Mouse (Mus musculus) G1E (cell line): ENCODE measurements around the gene Map3k5. TPM values are rescaled to one million over a fixed set of nuclear protein-coding genes. Genes with fewer than 3 reads are reported as not detected.

ENCODE experiments used
- ATAC-seq: 2 replicates; pipeline ENCODE4 v1.8.0; 2016; ENCODE audit warnings: mild to moderate bottlenecking; ENCODE audit not compliant: insufficient number of reproducible peaks, poor library complexity, low FRiP score, severe bottlenecking; ENCODE audit errors: extremely low read depth
- DNase-seq: peaks from one replicate; pipeline ENCODE4 v3.0.0; 2012; ENCODE audit warnings: low spot score
- H3K27me3 ChIP-seq: 2 replicates; pipeline ENCODE4 v1.6.1; 2012; ENCODE audit warnings: mild to moderate bottlenecking, low read length, inconsistent platforms; ENCODE audit not compliant: insufficient read depth
- H3K36me3 ChIP-seq: replicated peaks from 2 replicates; pipeline ENCODE3; 2012; ENCODE audit warnings: mild to moderate bottlenecking, inconsistent platforms
- H3K4me1 ChIP-seq: 2 replicates; pipeline ENCODE4 v1.6.1; 2012; ENCODE audit warnings: low read depth, low read length, inconsistent platforms, mixed read lengths; ENCODE audit not compliant: insufficient read depth
- H3K4me3 ChIP-seq: 2 replicates; pipeline ENCODE4 v1.5.1; 2012; ENCODE audit warnings: low read depth, mild to moderate bottlenecking, inconsistent platforms, low read length, moderate library complexity, mixed read lengths
- H3K9me3 ChIP-seq: replicated peaks from 2 replicates; pipeline ENCODE4 v1.6.1; 2012; ENCODE audit warnings: inconsistent platforms
- CTCF ChIP-seq: IDR thresholded peaks from 2 replicates; pipeline ENCODE4 v1.5.1; 2012; ENCODE audit warnings: low read depth, low read length, inconsistent platforms, mixed read lengths
- GATA1 ChIP-seq: IDR thresholded peaks from 2 replicates; pipeline ENCODE4 v1.6.1; 2012; ENCODE audit warnings: borderline replicate concordance, low read length, inconsistent platforms, mixed read lengths
- GATA2 ChIP-seq: IDR thresholded peaks from 2 replicates; pipeline ENCODE4 v1.6.1; 2012; ENCODE audit warnings: low read depth, low read length, inconsistent platforms, borderline replicate concordance
- POLR2AphosphoS5 ChIP-seq: IDR thresholded peaks from 2 replicates; pipeline ENCODE4 v1.6.1; 2012; ENCODE audit warnings: low read depth, low read length, inconsistent platforms; ENCODE audit not compliant: insufficient replicate concordance
- TAL1 ChIP-seq: conservative IDR thresholded peaks from 2 replicates; pipeline ENCODE4 v1.6.1; 2012; ENCODE audit warnings: low read depth, low read length, inconsistent platforms, mixed read lengths
- polyA plus RNA-seq: library from polyadenylated mRNA; stranded (reverse); fragments of >175 nt; gene quantifications from 2 replicates; pipeline ENCODE4 v1.2.3, GENCODE M21; 2012
- total RNA-seq, 2 experiments: library from RNA; stranded (forward) in 1 of 2; stranded (reverse) in 1 of 2; fragments of 200-1000 nt in 1 of 2; fragments of >200 nt in 1 of 2; fragmentation: Nextera tagmentation in 1 of 2; gene quantifications; 2 replicates each; pipeline ENCODE4 v1.2.3; 2014 to 2017

Gene Map3k5
- total and polyA plus RNA-seq, 3 experiments, result 0.18 to 1.4 (median 1.3) TPM

- TF ChIP-seq CTCF, result 0 out of 2 replicates have a peak, but pooled peaks have one; percentile 5
- TF ChIP-seq GATA2, result no peak
- no peak for TF ChIP-seq GATA1
- peaks cover 3% of the 10 kb centered on the region; the same call in 1 of the 2 replicates for H3K4me1 ChIP-seq
- DNase-seq (no peak), ATAC-seq (no peak)
- no peaks in the 10 kb centered on the region for H3K36me3 ChIP-seq
- no peaks in the 10 kb centered on the region for H3K9me3 ChIP-seq
- peaks cover 19% of the 10 kb centered on the region for H3K27me3 ChIP-seq
- H3K4me3 ChIP-seq, result no peak overlapping the region
Observed at GRCm38 (mm10) chr10:20073236-20073893, 139.1 kb downstream of the Map3k5 start.

DNA sequence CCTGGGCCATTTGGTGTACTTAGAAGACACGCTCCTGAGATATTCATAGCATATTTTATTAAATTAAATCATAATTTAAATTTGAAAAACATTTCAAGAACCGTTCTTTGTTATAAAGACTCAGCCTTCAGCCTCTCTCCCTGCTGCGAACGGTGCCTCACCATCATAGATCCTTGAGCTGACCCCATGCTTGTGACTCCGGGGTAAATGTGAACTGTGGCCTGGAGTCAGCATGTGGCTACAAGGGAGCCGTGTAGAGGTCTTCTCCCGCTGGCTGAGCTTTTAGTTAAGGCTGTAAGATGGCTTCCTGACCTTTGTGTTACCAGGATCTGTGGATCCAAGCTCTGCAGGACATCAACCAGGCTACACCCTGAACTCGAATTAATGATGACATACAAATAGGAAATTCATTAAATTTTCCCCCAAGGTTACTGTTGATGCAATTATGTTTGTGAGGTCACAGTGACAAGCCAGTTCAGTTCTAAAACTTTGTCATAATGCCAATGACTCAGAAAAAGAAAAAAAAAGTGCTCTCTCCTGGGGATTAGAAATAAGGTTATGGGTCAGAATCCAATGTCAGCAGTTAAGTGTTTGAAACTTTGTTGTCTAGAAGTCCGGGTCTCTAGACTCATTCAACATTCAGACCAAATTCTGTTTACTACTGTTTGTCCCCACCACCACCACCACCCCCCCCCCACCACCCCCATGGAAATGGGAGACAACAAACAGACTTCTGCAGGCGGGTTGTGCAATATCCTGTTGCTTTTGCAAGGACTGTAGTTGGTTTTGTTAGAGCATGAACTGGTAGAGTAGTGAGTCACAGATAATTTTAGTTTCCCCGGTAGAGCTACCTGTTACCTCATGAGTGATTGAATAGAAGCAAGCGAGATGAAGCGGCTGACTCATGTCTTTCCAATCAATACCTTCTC is 142.5 kb downstream of the Map3k5 start:
- peaks cover 17% of the 10 kb centered on the region for H3K27me3 ChIP-seq
- no peaks in the 10 kb centered on the region for H3K36me3 ChIP-seq
- DNase-seq, result no peak
- H3K9me3 ChIP-seq, result no peaks in the 10 kb centered on the region
- H3K4me1 ChIP-seq, result peaks cover 3% of the 10 kb centered on the region; the same call in 1 of the 2 replicates
- no peak for ATAC-seq
- no peak for TF ChIP-seq POLR2AphosphoS5
- TF ChIP-seq TAL1, result no peak
- H3K4me3 ChIP-seq, result no peak overlapping the region

DNA sequence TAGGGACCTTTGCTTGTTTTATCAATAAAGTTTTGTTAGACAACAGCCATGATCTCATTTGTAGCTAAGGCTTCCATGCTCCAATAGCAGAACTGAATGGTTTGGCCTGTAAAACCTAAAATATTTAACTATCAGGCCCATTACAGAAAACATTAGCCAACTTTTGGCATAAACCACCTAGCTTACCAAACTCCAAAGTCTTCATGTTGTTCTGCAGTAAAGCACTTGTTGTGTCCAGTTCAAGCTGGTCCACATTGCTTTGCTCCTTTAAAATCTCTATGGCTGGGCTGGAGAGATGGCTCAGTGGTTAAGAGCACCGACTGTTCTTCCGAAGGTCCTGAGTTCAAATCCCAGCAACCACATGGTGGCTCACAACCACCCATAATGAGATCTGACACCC is 144.1 kb downstream of the Map3k5 start:
- Histone ChIP-seq H3K36me3 (no peaks in the 10 kb centered on the region), H3K9me3 (no peaks in the 10 kb centered on the region), H3K4me1 (peaks cover 3% of the 10 kb centered on the region; the same call in 1 of the 2 replicates), H3K4me3 (no peak overlapping the region), H3K27me3 (peaks cover 19% of the 10 kb centered on the region)
- no peak for ATAC-seq
- DNase-seq, result no peak
- TF ChIP-seq TAL1 (no peak), GATA2 (no peak), CTCF (no peak), POLR2AphosphoS5 (no peak), GATA1 (no peak)

DNA sequence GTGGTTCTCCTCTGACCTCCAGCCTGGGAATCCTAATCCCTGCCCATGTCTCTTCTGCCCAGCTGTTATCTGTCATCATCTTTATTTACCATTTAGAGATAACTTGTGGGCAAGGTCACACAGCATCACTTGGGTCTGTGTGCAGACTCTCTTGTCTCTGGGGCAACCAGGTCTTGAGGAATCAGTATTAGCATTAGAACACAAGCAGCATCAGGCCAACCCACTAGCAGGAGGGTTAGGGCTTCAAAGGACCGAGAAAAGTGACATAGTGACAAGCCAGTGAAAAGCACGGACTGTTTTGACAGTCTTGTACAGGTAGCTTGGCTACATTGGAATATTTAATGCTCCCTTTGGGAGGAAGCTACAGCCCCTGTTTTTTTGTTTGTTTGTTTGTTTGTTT is 153.6 kb downstream of the Map3k5 start:
- no peaks in the 10 kb centered on the region for H3K36me3 ChIP-seq
- peaks cover 18% of the 10 kb centered on the region for H3K27me3 ChIP-seq
- ATAC-seq, result no peak
- no peaks in the 10 kb centered on the region for H3K9me3 ChIP-seq
- DNase-seq, result no peak
- no peak overlapping the region for H3K4me3 ChIP-seq
- peaks cover 4% of the 10 kb centered on the region for H3K4me1 ChIP-seq
- TF ChIP-seq GATA1 (no peak), TAL1 (no peak), GATA2 (no peak), CTCF (no peak), POLR2AphosphoS5 (no peak)

GRCm38 (mm10) chr10:20089026-20089425 is 154.8 kb downstream of the Map3k5 start:
- no peak overlapping the region for H3K4me3 ChIP-seq
- H3K4me1 ChIP-seq, result peaks cover 4% of the 10 kb centered on the region
- H3K36me3 ChIP-seq, result no peaks in the 10 kb centered on the region
- H3K27me3 ChIP-seq, result peaks cover 18% of the 10 kb centered on the region
- no peak for DNase-seq
- no peak for ATAC-seq
- TF ChIP-seq GATA2 (no peak), GATA1 (no peak)
- H3K9me3 ChIP-seq, result no peaks in the 10 kb centered on the region

GRCm38 (mm10) chr10:20090171-20090570 is 155.9 kb downstream of the Map3k5 start:
- H3K4me3 ChIP-seq, result no peak overlapping the region
- peaks cover 20% of the 10 kb centered on the region for H3K27me3 ChIP-seq
- ATAC-seq, result no peak
- no peaks in the 10 kb centered on the region for H3K36me3 ChIP-seq
- DNase-seq, result no peak
- H3K4me1 ChIP-seq, result peaks cover 4% of the 10 kb centered on the region
- no peak for TF ChIP-seq CTCF
- no peak for TF ChIP-seq POLR2AphosphoS5
- H3K9me3 ChIP-seq, result no peaks in the 10 kb centered on the region

- Histone ChIP-seq H3K4me3 (no peak overlapping the region), H3K4me1 (peaks cover 4% of the 10 kb centered on the region), H3K36me3 (no peaks in the 10 kb centered on the region), H3K27me3 (peaks cover 14% of the 10 kb centered on the region), H3K9me3 (no peaks in the 10 kb centered on the region)
- no peak for ATAC-seq
- TF ChIP-seq GATA1 (no peak), GATA2 (no peak), CTCF (no peak), TAL1 (no peak), POLR2AphosphoS5 (no peak)
- no peak for DNase-seq
Observed at GRCm38 (mm10) chr10:20091416-20091815, 157.1 kb downstream of the Map3k5 start.
